Mouse (Mus musculus) cerebellum, adult 2 months (tissue): ENCODE data around the gene Nkrf. TPM values are rescaled to one million over a fixed set of nuclear protein-coding genes. Genes with fewer than 3 reads are reported as not detected.
"Not testable (repeated sequence)": the region's sequence is repeated elsewhere in the genome, so short reads cannot be mapped to it uniquely, and the experiment has no call there.

Experiments used
- DNase-seq, 2 experiments: peaks; one replicate each; pipeline ENCODE4 v3.0.0; 2021
- H3K27ac ChIP-seq: fragments of 200-500 bp; 2 replicates; pipeline ENCODE4 v1.5.1; 2012; ENCODE audit warnings: low read length, control low read depth, inconsistent platforms; ENCODE audit not compliant: insufficient read depth
- H3K27me3 ChIP-seq: fragments of 200-500 bp; 2 replicates; pipeline ENCODE4 v1.6.1; 2012; ENCODE audit warnings: inconsistent platforms, mild to moderate bottlenecking, low read length, moderate library complexity; ENCODE audit not compliant: control insufficient read depth, insufficient read depth
- H3K4me1 ChIP-seq: fragments of 200-500 bp; 2 replicates; pipeline ENCODE4 v1.6.1; 2011; ENCODE audit warnings: low read length; ENCODE audit not compliant: control insufficient read depth, insufficient read depth
- H3K4me3 ChIP-seq: fragments of 200-500 bp; replicated peaks from 2 replicates; pipeline ENCODE3; 2011; ENCODE audit warnings: mild to moderate bottlenecking, low read depth, low read length, control low read depth; ENCODE audit not compliant: insufficient read depth
- CTCF ChIP-seq: fragments of 200-500 bp; IDR thresholded peaks from 2 replicates; pipeline ENCODE4 v1.5.1; 2011; ENCODE audit warnings: low read depth, mild to moderate bottlenecking, control low read depth, low read length, moderate library complexity, borderline replicate concordance; ENCODE audit not compliant: insufficient read depth
- POLR2A ChIP-seq: fragments of 200-500 bp; IDR thresholded peaks from 2 replicates; pipeline ENCODE4 v1.6.1; 2011; ENCODE audit warnings: low read length, control low read depth, borderline replicate concordance; ENCODE audit not compliant: insufficient read depth
- WGBS: fragments of 180-500 bp; shearing (Covaris S2); methylation state at CpG from one replicate; pipeline ENCODE4 v1.1.7; 2018; 5-methylcytosine and 5-hydroxymethylcytosine counted together
- polyA plus RNA-seq: library from polyadenylated mRNA; depleted of rRNA; stranded (reverse); fragments of >200 nt; gene quantifications from 2 replicates; pipeline ENCODE4 v1.2.3, GENCODE M21; 2012

Nkrf gene
- polyA plus RNA-seq, 1 experiment = 24.3 TPM

DNA sequence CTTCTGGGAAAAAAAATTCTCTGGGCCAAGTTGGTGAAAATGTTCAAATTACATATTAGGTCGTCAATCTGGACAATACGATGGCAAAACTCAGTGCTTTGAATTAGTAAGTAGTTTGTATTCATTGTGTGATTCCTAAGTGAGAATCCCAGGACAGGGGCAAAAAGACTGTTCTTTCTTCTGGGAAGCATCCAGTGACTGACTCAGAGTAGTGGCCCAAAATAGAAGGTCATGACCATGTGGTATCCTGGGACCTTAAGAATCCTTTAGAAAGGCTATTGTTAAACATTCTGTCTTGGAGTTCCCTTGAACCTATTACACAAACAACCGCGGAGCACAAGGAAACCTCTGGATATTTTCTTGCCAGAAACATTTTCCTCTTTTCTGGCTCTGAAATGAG lies 18.6 kb upstream of the Nkrf start:
- 90% methylated on average over 4 of the region's 4 CpGs for WGBS
- Histone ChIP-seq H3K4me3 (no peak overlapping the region), H3K27me3 (no peaks in the 10 kb centered on the region), H3K4me1 (no peaks in the 10 kb centered on the region), H3K27ac (no peak overlapping the region)
- no peak for DNase-seq
- TF ChIP-seq CTCF = no peak

DNA sequence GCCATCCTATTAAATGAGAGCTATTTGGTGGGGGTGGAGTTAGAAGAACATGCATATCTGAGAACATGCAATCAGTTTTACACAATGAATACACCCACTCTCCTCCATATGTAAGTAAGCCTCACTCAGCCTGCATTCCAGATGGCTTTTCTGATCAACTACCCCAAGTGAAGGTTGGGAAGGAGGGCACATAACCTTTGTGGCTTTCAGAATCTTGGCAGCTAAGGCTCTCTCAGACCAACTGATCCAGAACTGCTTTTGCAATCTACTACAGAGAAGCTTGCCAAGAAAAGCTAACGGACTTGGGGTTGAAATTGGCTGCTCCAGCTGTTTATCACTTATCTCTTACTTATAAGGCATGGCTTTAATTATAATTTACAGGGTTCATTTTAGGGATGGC lies 15.1 kb upstream of the Nkrf start:
- DNase-seq = no peak
- H3K4me3 ChIP-seq = no peak overlapping the region
- no peak for TF ChIP-seq CTCF
- TF ChIP-seq POLR2A = no peak
- WGBS = 29% methylated on average over 1 of the region's 1 CpGs
- no peaks in the 10 kb centered on the region for H3K27me3 ChIP-seq
- no peaks in the 10 kb centered on the region for H3K4me1 ChIP-seq
- H3K27ac ChIP-seq = no peak overlapping the region

DNA sequence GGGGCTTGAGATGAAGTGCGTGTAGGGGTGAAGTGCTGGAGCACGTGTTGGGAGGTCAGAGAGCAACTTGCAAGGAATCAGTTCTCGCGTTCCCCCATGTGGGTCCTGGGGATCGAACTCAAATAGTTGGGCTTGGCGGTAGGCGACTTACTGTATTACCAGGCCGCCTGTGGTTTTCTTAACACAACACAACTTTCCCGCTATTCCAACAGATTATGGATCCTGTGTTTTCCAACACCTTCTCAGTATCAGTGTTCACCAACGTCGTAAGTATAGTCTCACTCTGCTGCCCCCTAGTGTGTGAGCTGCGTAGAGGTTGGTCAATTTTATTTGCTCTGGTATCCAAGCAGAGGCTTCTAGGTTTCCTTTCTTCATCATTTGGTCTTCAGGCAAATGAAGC lies 8.6 kb upstream of the Nkrf start:
- Histone ChIP-seq H3K4me1 (no peaks in the 10 kb centered on the region), H3K4me3 (no peak overlapping the region), H3K27me3 (no peaks in the 10 kb centered on the region), H3K27ac (no peak overlapping the region)
- TF ChIP-seq POLR2A = no peak
- TF ChIP-seq CTCF = peak; percentile 42; the same call in 1 of the 2 replicates
- DNase-seq = peak; percentile 38 to 50
- WGBS = 44% methylated on average over 12 of the region's 12 CpGs

DNA sequence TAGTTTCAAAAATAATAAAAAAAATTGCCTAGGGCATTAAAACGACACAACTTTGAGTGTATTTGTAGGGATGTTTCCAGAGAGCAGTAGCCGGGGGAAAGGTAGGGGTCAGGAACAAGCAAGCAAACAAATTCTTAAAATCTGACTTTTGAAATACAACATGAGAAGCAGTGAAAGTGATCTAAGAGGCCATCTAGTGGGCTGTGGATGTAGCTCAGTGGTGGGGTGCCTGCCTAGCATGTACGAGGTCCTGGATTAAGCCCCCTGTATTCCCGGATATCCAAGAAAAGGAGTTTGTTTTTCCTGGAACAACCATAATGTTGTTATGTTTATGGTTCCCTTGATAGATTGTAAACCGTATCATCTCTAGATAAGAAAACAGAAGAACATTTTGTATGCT lies 3.8 kb upstream of the Nkrf start:
- no peak overlapping the region for H3K4me3 ChIP-seq
- TF ChIP-seq CTCF (no peak), POLR2A (no peak)
- WGBS = 17% methylated on average over 5 of the region's 5 CpGs
- H3K4me1 ChIP-seq = no peaks in the 10 kb centered on the region
- no peak for DNase-seq
- H3K27ac ChIP-seq = no peak overlapping the region
- H3K27me3 ChIP-seq = no peaks in the 10 kb centered on the region

DNA sequence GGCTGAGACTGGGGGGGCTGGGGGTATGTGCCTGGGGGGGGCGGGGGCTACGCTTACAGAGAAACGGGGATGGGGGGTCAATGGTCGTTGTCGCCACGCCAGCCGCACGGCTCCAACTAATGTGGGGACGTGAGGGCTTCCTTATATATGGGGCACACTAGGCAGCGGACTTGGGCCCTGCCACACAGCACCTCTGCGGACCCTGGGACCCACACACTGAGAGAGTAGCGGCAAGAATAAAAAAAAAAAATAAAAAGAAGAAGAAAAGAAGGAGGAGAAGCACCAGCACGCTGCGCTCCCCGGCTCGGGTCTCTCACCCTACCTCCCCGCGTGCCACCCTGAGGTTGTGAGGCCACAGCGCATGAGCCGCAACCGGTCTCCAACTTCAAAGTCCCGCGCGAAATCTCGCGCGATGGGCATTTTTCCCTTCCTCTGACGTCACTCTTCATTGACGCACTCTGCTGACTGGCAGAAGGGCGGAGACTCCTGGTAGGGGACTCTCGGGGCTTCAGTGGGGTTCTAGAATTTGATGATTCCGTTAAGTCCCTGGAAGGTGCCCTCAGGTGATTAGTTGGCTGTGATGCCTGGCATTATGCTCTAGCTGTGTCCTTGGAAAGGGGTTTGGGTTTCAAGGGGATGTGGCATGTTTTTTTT lies 543 bp upstream of the Nkrf start:
- H3K4me3 ChIP-seq = peak overlapping the region; percentile 98
- peak overlapping the region; percentile 93 for H3K27ac ChIP-seq
- peak; percentile 94 to 95 for DNase-seq
- 6% methylated on average over 32 of the region's 32 CpGs for WGBS
- H3K27me3 ChIP-seq = no peaks in the 10 kb centered on the region
- H3K4me1 ChIP-seq = no peaks in the 10 kb centered on the region
- TF ChIP-seq CTCF = no peak
- TF ChIP-seq POLR2A = peak; percentile 82

DNA sequence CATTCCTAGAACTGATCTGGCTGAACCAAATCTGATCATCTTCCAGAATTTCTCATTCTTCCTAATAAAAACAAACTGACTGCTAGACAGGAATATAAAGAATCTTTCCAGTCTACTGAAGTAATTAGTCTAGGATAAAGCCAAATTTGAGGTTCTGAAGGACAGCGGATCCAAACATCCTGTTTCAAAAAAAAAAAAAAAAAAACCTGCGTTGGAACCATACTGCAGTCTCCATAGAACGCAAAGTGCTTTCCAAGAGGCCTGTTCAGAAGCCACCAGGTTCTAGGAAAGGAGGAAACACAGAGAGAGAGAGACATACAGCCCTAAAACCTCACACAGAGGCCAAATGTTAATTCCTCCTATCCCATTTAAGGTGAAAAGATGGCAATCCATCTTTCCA lies 1.0 kb downstream of the Nkrf start:
- DNase-seq = no peak

DNA sequence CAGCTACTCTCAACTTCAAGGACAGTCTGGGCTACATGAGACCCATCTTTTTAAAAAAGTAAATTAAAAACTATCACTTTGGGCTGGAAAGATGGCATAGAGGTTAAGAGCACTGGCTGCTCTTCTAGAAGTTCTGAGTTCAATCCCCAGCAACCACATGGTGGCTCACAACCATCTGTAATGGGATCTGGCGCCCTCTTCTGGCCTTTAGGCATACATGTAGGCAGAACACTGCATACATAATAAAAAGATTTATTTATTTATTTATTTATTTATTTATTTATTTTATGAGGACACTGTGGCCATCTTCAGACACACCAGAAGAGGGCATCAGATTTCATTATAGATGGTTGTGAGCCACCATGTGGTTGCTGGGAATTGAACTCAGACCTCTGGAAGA lies 3.8 kb downstream of the Nkrf start:
- H3K4me1 ChIP-seq, DNase-seq, H3K27me3 ChIP-seq, H3K4me3 ChIP-seq, H3K27ac ChIP-seq: not testable (repeated sequence)
- WGBS = 29% methylated on average over 1 of the region's 1 CpGs

More for the DNA sequence above, 1.0 kb downstream of the Nkrf start:
- 3% methylated on average over 3 of the region's 3 CpGs for WGBS
- no peaks in the 10 kb centered on the region for H3K4me1 ChIP-seq
- peak overlapping the region; percentile 98 for H3K4me3 ChIP-seq
- TF ChIP-seq POLR2A (no peak), CTCF (no peak)
- H3K27me3 ChIP-seq = no peaks in the 10 kb centered on the region
- H3K27ac ChIP-seq = no peak overlapping the region

DNA sequence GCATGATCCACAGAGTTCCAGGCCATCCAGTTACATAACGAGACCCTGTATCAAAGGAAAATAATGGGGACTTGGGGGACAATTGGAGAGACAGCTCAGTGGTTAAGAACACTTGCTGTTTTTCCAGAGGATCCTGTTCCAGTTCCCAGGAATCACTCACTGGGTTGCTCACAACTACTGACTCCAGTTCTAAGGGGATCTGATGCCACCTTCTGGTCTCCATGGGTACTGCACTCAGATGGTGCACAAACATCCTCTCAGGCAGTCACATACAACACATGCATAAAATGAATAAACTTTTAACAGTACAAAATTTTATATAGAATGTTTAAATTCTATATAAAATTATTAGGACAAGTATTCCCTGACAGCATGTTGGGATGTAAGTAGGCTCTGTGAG lies 18.0 kb downstream of the Nkrf start:
- 87% methylated on average over 1 of the region's 1 CpGs for WGBS
- H3K27ac ChIP-seq = no peak overlapping the region

More for the DNA sequence above, 18.0 kb downstream of the Nkrf start:
- Histone ChIP-seq H3K4me1 (no peaks in the 10 kb centered on the region), H3K27me3 (no peaks in the 10 kb centered on the region), H3K4me3 (no peak overlapping the region)
- TF ChIP-seq CTCF = no peak
- no peak for DNase-seq
